Mouse (Mus musculus) midbrain, embryonic 11.5 days (tissue): ENCODE data around the gene Cfap43. TPM values are rescaled to one million over a fixed set of nuclear protein-coding genes. Genes with fewer than 3 reads are reported as not detected.

Source experiments
- ATAC-seq: fragments of 200-750 bp; cut with Nextera tagmentation; 2 replicates; pipeline ENCODE4 v1.8.0; 2017; ENCODE audit warnings: moderate TSS enrichment, moderate library complexity; ENCODE audit not compliant: low FRiP score
- DNase-seq: peaks from one replicate; pipeline ENCODE4 v3.0.0; 2015; ENCODE audit warnings: low spot score; ENCODE audit errors: missing footprints
- H3K27ac ChIP-seq: fragments of 300-500 bp; sonication (generic); 2 replicates; pipeline ENCODE4 v1.5.1; 2014; ENCODE audit warnings: low read depth, low read length
- H3K27me3 ChIP-seq: fragments of 300-500 bp; sonication (generic); 2 replicates; pipeline ENCODE4 v1.6.1; 2014; ENCODE audit warnings: mild to moderate bottlenecking, low read length, moderate library complexity, mixed read lengths; ENCODE audit not compliant: control insufficient read depth, insufficient read depth
- H3K36me3 ChIP-seq: fragments of 300-500 bp; sonication (generic); 2 replicates; pipeline ENCODE4 v1.6.1; 2014; ENCODE audit warnings: mild to moderate bottlenecking, low read length, moderate library complexity, mixed read lengths; ENCODE audit not compliant: control insufficient read depth, insufficient read depth
- H3K4me1 ChIP-seq: fragments of 300-500 bp; sonication (generic); 2 replicates; pipeline ENCODE4 v1.6.1; 2014; ENCODE audit warnings: low read length; ENCODE audit not compliant: control insufficient read depth, insufficient read depth
- H3K4me2 ChIP-seq: fragments of 300-500 bp; sonication (generic); 2 replicates; pipeline ENCODE4 v1.6.1; 2014; ENCODE audit warnings: mild to moderate bottlenecking, moderate library complexity
- H3K4me3 ChIP-seq: fragments of 300-500 bp; sonication (generic); 2 replicates; pipeline ENCODE4 v1.5.1; 2014; ENCODE audit warnings: low read depth, low read length
- H3K9ac ChIP-seq: fragments of 300-500 bp; sonication (generic); 2 replicates; pipeline ENCODE4 v1.6.1; 2014; ENCODE audit warnings: low read length
- H3K9me3 ChIP-seq: fragments of 300-500 bp; sonication (generic); 2 replicates; pipeline ENCODE4 v1.6.1; 2016; ENCODE audit warnings: low read length; ENCODE audit not compliant: control insufficient read depth
- WGBS: fragments of 180-500 bp; shearing (Covaris S2); extraction: QIAGEN DNeasy Blood & Tissue Kit; methylation state at CpG from one replicate; pipeline ENCODE4 v1.1.7; 2014; 5-methylcytosine and 5-hydroxymethylcytosine counted together
- polyA plus RNA-seq: library from polyadenylated mRNA; unstranded; fragments of >200 nt; fragmentation: Nextera tagmentation; extraction: Ambion mirVana; gene quantifications from 2 replicates; pipeline ENCODE4 v1.2.1, GENCODE M21; 2014

The Cfap43 gene
- polyA plus RNA-seq, 1 experiment from 2014 or later, result 0.05 TPM

- no peak overlapping the region for H3K4me2 ChIP-seq
- no peaks in the 10 kb centered on the region for H3K27me3 ChIP-seq
- WGBS, result 83% methylated on average over 6 of the region's 6 CpGs
- no peak overlapping the region for H3K27ac ChIP-seq
- H3K9ac ChIP-seq, result no peak overlapping the region
- H3K4me1 ChIP-seq, result no peaks in the 10 kb centered on the region
- no peaks in the 10 kb centered on the region for H3K36me3 ChIP-seq
- H3K9me3 ChIP-seq, result no peaks in the 10 kb centered on the region
- DNase-seq (no peak), ATAC-seq (no peak)
- H3K4me3 ChIP-seq, result no peak overlapping the region
These were observed 141.2 kb downstream of the Cfap43 start for GRCm38 (mm10) chr19:47777847-47778246.

GRCm38 (mm10) chr19:47755625-47756024 is 163.5 kb downstream of the Cfap43 start:
- Histone ChIP-seq H3K4me2 (no peak overlapping the region), H3K4me1 (peaks cover 4% of the 10 kb centered on the region), H3K4me3 (no peak overlapping the region), H3K27ac (no peak overlapping the region), H3K36me3 (no peaks in the 10 kb centered on the region), H3K9me3 (no peaks in the 10 kb centered on the region), H3K9ac (no peak overlapping the region), H3K27me3 (no peaks in the 10 kb centered on the region)
- 77% methylated on average over 19 of the region's 19 CpGs for WGBS
- ATAC-seq, result no peak
- DNase-seq, result no peak

GRCm38 (mm10) chr19:47754931-47755330 is 164.2 kb downstream of the Cfap43 start:
- Histone ChIP-seq H3K36me3 (no peaks in the 10 kb centered on the region), H3K4me1 (peaks cover 8% of the 10 kb centered on the region), H3K27ac (no peak overlapping the region), H3K27me3 (no peaks in the 10 kb centered on the region), H3K4me3 (no peak overlapping the region), H3K9ac (no peak overlapping the region), H3K9me3 (no peaks in the 10 kb centered on the region), H3K4me2 (no peak overlapping the region)
- 92% methylated on average over 9 of the region's 9 CpGs for WGBS
- DNase-seq, result no peak
- no peak for ATAC-seq

- Histone ChIP-seq H3K27ac (no peak overlapping the region), H3K36me3 (no peaks in the 10 kb centered on the region), H3K9me3 (no peaks in the 10 kb centered on the region), H3K4me2 (no peak overlapping the region), H3K4me1 (peaks cover 11% of the 10 kb centered on the region), H3K27me3 (no peaks in the 10 kb centered on the region), H3K9ac (no peak overlapping the region), H3K4me3 (no peak overlapping the region)
- ATAC-seq, result no peak
- 92% methylated on average over 4 of the region's 4 CpGs for WGBS
- DNase-seq, result no peak
These were observed 165.2 kb downstream of the Cfap43 start for GRCm38 (mm10) chr19:47753921-47754320.

- Histone ChIP-seq H3K9ac (no peak overlapping the region), H3K27ac (no peak overlapping the region), H3K4me3 (no peak overlapping the region), H3K4me2 (no peak overlapping the region), H3K9me3 (no peaks in the 10 kb centered on the region), H3K27me3 (no peaks in the 10 kb centered on the region), H3K4me1 (peaks cover 11% of the 10 kb centered on the region), H3K36me3 (no peaks in the 10 kb centered on the region)
- 94% methylated on average over 9 of the region's 9 CpGs for WGBS
- ATAC-seq, result no peak
- no peak for DNase-seq
These were observed 166.6 kb downstream of the Cfap43 start for GRCm38 (mm10) chr19:47752456-47752855.

- no peak for DNase-seq
- no peak overlapping the region for H3K27ac ChIP-seq
- H3K27me3 ChIP-seq, result no peaks in the 10 kb centered on the region
- no peaks in the 10 kb centered on the region for H3K9me3 ChIP-seq
- H3K4me2 ChIP-seq, result no peak overlapping the region
- peaks cover 11% of the 10 kb centered on the region for H3K4me1 ChIP-seq
- 26% methylated on average over 5 of the region's 5 CpGs for WGBS
- no peaks in the 10 kb centered on the region for H3K36me3 ChIP-seq
- H3K9ac ChIP-seq, result no peak overlapping the region
- ATAC-seq, result 0 out of 2 replicates have a peak, but pooled peaks have one; percentile 19
- no peak overlapping the region for H3K4me3 ChIP-seq
These were observed 168.7 kb downstream of the Cfap43 start for GRCm38 (mm10) chr19:47750391-47750790.

GRCm38 (mm10) chr19:47748950-47749349 is 170.1 kb downstream of the Cfap43 start:
- Histone ChIP-seq H3K4me2 (no peak overlapping the region), H3K9ac (no peak overlapping the region), H3K4me3 (no peak overlapping the region), H3K4me1 (peaks cover 11% of the 10 kb centered on the region), H3K36me3 (no peaks in the 10 kb centered on the region), H3K9me3 (no peaks in the 10 kb centered on the region), H3K27me3 (no peaks in the 10 kb centered on the region), H3K27ac (no peak overlapping the region)
- WGBS, result 82% methylated on average over 2 of the region's 2 CpGs
- ATAC-seq (no peak), DNase-seq (no peak)

GRCm38 (mm10) chr19:47747072-47747471 is 172.0 kb downstream of the Cfap43 start:
- Histone ChIP-seq H3K9me3 (no peaks in the 10 kb centered on the region), H3K27me3 (no peaks in the 10 kb centered on the region), H3K9ac (no peak overlapping the region), H3K27ac (no peak overlapping the region), H3K4me2 (no peak overlapping the region), H3K4me3 (no peak overlapping the region), H3K36me3 (no peaks in the 10 kb centered on the region), H3K4me1 (peaks cover 11% of the 10 kb centered on the region)
- DNase-seq (no peak), ATAC-seq (no peak)
- WGBS, result 98% methylated on average over 2 of the region's 2 CpGs

GRCm38 (mm10) chr19:47731931-47732330 is 187.2 kb downstream of the Cfap43 start:
- peak overlapping the region; percentile 73 for H3K4me3 ChIP-seq
- WGBS, result 3% methylated on average over 14 of the region's 15 CpGs
- peaks cover 5% of the 10 kb centered on the region; the same call in 1 of the 2 replicates for H3K4me1 ChIP-seq
- no peaks in the 10 kb centered on the region for H3K27me3 ChIP-seq
- DNase-seq, result peak; percentile 95
- peak overlapping the region; percentile 53 for H3K4me2 ChIP-seq
- peaks cover 14% of the 10 kb centered on the region; the same call in 1 of the 2 replicates for H3K36me3 ChIP-seq
- no peaks in the 10 kb centered on the region for H3K9me3 ChIP-seq
- ATAC-seq, result peak; percentile 43
- H3K27ac ChIP-seq, result peak overlapping the region; percentile 90
- H3K9ac ChIP-seq, result peak overlapping the region; percentile 77
